Mouse (Mus musculus) C2C12 (cell line): ENCODE data around the gene B3galt4. TPM values are rescaled to one million over a fixed set of nuclear protein-coding genes. Genes with fewer than 3 reads are reported as not detected.

Source experiments
- H3K27me3 ChIP-seq: one replicate; pipeline ENCODE4 v1.6.1; 2011; ENCODE audit not compliant: control insufficient read depth, insufficient read depth, insufficient read length
- H3K36me3 ChIP-seq: one replicate; pipeline ENCODE4 v1.6.1; 2011; ENCODE audit not compliant: control insufficient read depth, insufficient read depth
- H3K4me3 ChIP-seq: one replicate; pipeline ENCODE4 v1.5.1; 2011; ENCODE audit warnings: mild to moderate bottlenecking, control low read depth; ENCODE audit not compliant: poor library complexity, insufficient read depth, severe bottlenecking
- H3K79me2 ChIP-seq: one replicate; pipeline ENCODE4 v1.6.1; 2011; ENCODE audit not compliant: control insufficient read depth, insufficient read depth
- H3K79me3 ChIP-seq: one replicate; pipeline ENCODE4 v1.6.1; 2011; ENCODE audit warnings: low read depth, control low read depth
- H3ac ChIP-seq: one replicate; pipeline ENCODE3; 2011; ENCODE audit warnings: low read depth; ENCODE audit not compliant: control insufficient read depth, insufficient read length
- CEBPB ChIP-seq: IDR thresholded peaks from one replicate; pipeline ENCODE4 v1.6.1; 2011; ENCODE audit warnings: low read depth, mild to moderate bottlenecking, control low read depth, moderate library complexity
- CTCF ChIP-seq: IDR thresholded peaks from one replicate; pipeline ENCODE4 v1.5.1; 2011; ENCODE audit not compliant: control insufficient read depth, insufficient read depth, insufficient read length
- FOSL1 ChIP-seq: IDR thresholded peaks from one replicate; pipeline ENCODE4 v1.8.0; 2011; ENCODE audit warnings: mild to moderate bottlenecking, low read length; ENCODE audit not compliant: poor library complexity, insufficient read depth, severe bottlenecking
- MAX ChIP-seq: IDR thresholded peaks from one replicate; pipeline ENCODE4 v1.6.1; 2011; ENCODE audit warnings: mild to moderate bottlenecking, control low read depth
- MYOD1 ChIP-seq: IDR thresholded peaks from one replicate; pipeline ENCODE4 v1.6.1; 2011; ENCODE audit warnings: low read depth; ENCODE audit not compliant: control insufficient read depth, insufficient read length
- MYOG ChIP-seq: IDR thresholded peaks from one replicate; pipeline ENCODE4 v1.6.1; 2011; ENCODE audit not compliant: control insufficient read depth, insufficient read length; ENCODE audit errors: extremely low read depth
- USF1 ChIP-seq: IDR thresholded peaks from one replicate; pipeline ENCODE4 v1.6.1; 2011; ENCODE audit warnings: low read depth, mild to moderate bottlenecking, control low read depth, moderate library complexity
- polyA plus RNA-seq: library from polyadenylated mRNA; unstranded; fragments of >200 nt; fragmentation: generic; extraction: Trizol; gene quantifications from one replicate; pipeline ENCODE4 v1.2.1, GENCODE M21; 2012; ENCODE audit warnings: missing spikeins

Gene B3galt4
- polyA plus RNA-seq, 1 experiment: 1.5 TPM

- no peak overlapping the region for H3K4me3 ChIP-seq
- TF ChIP-seq MYOD1: no peak
- TF ChIP-seq MAX: peak; percentile 27
- TF ChIP-seq USF1: peak; percentile 79
- no peak for TF ChIP-seq MYOG
- no peaks in the 10 kb centered on the region for H3K27me3 ChIP-seq
- no peak overlapping the region for H3ac ChIP-seq
- no peaks in the 10 kb centered on the region for H3K79me2 ChIP-seq
- H3K79me3 ChIP-seq: no peaks in the 10 kb centered on the region
- no peaks in the 10 kb centered on the region for H3K36me3 ChIP-seq
Measured at GRCm38 (mm10) chr17:33968927-33969326, 17.6 kb upstream of the B3galt4 start.

DNA sequence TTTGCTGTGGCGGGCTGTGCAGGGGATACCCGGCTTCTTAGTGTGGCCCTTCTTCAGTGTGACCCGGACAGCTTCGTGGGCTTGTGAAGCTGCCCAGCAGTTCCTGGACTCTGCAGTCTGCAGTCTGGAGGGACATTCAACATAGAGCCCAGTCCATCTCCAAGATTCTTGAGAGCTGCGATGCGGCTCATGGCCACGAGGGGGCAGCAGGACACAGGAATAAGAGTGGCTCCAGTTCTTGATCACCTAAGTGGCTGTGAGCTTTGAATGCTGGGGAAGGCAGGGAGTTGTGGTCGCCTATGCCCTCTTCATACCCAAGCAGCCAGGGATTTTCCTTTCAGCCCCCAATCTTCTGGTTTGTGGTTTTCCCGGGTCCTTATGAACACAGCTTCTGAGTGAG, 17.2 kb upstream of the B3galt4 start:
- Histone ChIP-seq H3K27me3 (no peaks in the 10 kb centered on the region), H3K4me3 (no peak overlapping the region), H3K79me3 (no peaks in the 10 kb centered on the region), H3ac (no peak overlapping the region), H3K79me2 (no peaks in the 10 kb centered on the region), H3K36me3 (no peaks in the 10 kb centered on the region)
- TF ChIP-seq CTCF: peak; percentile 14
- TF ChIP-seq MAX: no peak

DNA sequence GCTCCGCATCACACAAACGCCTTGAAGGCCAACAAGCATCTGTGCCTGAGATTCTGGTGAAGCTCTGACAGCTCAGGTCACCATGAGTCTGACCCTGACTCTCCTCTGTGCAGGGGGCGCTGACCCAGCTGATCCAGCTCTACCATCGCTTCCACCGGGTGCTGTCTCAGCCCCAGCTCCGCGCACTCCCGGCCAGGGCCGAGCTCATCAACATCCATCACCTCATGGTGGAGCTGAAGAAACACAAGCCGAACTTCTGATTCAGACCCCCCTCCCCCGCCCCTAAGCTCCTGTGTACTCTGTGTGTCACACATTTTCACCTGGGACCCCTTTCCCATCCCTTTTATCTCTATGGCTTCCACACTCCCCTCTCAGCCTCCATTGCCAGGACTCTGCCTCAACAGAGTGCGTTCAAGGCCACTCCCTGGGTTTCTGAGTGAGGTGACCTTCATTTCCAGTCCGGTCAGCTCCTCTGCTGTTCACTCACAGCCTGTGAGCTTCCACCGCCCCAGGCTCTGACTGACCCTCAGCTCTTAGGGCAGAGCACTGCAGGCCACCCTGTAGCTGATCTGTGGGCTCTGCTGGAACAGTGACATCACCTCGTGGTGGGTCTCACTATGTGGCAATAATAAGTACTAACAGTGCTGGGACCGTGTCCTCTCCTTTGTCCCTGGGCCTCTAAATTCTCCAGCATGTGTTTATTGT, 14.7 kb upstream of the B3galt4 start:
- Histone ChIP-seq H3K36me3 (no peaks in the 10 kb centered on the region), H3ac (no peak overlapping the region), H3K4me3 (no peak overlapping the region), H3K79me2 (no peaks in the 10 kb centered on the region), H3K27me3 (no peaks in the 10 kb centered on the region), H3K79me3 (no peaks in the 10 kb centered on the region)
- no peak for TF ChIP-seq MYOD1

DNA sequence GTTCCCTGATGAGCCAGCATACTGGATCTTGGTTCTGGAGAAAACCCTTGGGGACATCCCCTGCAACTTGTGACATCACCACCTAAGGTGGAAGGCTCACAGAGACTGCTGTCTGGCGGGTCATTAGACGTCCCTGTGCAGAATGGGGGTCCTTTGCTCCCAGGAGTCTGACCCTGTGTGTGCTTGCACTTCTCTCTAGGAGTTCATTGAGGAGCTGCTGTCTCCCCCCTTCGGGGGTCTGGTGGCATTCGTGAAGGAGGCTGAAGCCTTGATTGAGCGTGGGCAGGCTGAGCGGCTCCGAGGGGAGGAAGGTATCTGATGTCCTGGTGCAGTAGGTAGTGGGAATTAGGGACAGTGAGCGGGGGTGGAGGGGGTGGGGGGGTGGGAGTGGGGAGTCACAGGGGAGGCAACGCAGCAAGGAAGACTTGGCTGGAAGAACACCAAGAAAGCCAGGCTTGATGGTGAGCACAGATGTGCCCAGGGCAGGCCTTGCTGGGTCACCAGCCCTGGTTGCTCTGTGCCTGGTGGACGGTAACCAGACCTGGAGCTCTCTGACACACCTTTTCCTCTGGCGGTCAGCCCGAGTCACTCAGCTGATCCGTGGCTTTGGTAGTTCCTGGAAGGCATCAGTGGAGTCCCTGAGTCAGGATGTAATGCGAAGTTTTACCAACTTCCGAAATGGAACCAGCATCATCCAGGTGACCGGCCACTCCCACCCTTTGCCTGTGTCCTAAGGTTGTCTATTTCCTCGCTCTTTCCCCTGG, 14.0 kb upstream of the B3galt4 start:
- Histone ChIP-seq H3K4me3 (no peak overlapping the region), H3K36me3 (no peaks in the 10 kb centered on the region), H3K79me2 (no peaks in the 10 kb centered on the region), H3ac (no peak overlapping the region), H3K27me3 (no peaks in the 10 kb centered on the region), H3K79me3 (no peaks in the 10 kb centered on the region)
- TF ChIP-seq CEBPB (no peak), MYOD1 (no peak)

DNA sequence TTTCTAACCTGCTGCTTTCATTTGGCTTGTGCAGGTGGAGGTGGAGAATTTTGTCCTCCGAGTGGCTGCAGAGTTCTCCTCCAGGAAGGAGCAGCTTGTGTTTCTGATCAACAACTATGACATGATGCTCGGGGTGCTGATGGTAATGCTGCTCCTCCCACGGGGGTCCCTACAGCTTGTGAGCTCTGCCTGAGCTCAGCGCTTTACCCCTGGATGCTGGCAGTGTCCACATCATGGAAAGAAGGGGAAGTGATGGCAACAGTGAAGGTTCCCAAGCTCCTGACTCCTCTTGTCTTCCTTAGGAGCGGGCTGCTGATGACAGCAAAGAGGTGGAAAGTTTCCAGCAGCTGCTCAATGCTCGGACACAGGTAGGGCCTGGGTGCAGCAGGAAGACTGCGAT, 11.6 kb upstream of the B3galt4 start:
- Histone ChIP-seq H3K4me3 (no peak overlapping the region), H3ac (no peak overlapping the region), H3K36me3 (no peaks in the 10 kb centered on the region), H3K79me3 (no peaks in the 10 kb centered on the region), H3K27me3 (no peaks in the 10 kb centered on the region), H3K79me2 (no peaks in the 10 kb centered on the region)
- TF ChIP-seq CTCF: no peak
- no peak for TF ChIP-seq FOSL1
- no peak for TF ChIP-seq CEBPB
- no peak for TF ChIP-seq MYOD1
- TF ChIP-seq MYOG: no peak
- TF ChIP-seq USF1: no peak
- TF ChIP-seq MAX: no peak

DNA sequence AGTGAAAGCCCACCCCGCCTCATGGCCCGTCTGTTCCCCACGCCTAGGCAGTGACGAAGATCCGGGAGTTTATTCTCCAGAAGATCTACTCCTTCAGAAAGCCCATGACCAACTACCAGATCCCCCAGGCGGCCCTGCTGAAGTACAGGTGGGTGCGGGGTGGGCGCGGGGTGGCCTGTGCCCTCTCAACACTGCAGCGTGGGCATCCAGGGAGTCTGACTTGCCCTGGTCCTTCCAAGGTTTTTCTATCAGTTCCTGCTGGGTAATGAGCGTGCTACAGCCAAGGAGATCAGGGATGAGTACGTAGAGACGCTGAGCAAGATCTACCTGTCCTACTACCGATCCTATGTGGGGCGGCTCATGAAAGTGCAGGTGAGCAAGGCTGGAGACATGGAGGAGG, 8.7 kb upstream of the B3galt4 start:
- Histone ChIP-seq H3ac (no peak overlapping the region), H3K27me3 (no peaks in the 10 kb centered on the region), H3K36me3 (peaks cover 1% of the 10 kb centered on the region), H3K79me3 (peaks cover 14% of the 10 kb centered on the region), H3K79me2 (peaks cover 20% of the 10 kb centered on the region), H3K4me3 (no peak overlapping the region)
- no peak for TF ChIP-seq CEBPB
- no peak for TF ChIP-seq MYOG
- TF ChIP-seq USF1: no peak
- no peak for TF ChIP-seq MYOD1
- no peak for TF ChIP-seq CTCF
- no peak for TF ChIP-seq MAX
- no peak for TF ChIP-seq FOSL1

- H3K36me3 ChIP-seq: peaks cover 9% of the 10 kb centered on the region
- TF ChIP-seq USF1 (no peak), CEBPB (no peak), MYOD1 (no peak)
- no peak overlapping the region for H3K4me3 ChIP-seq
- peaks cover 23% of the 10 kb centered on the region for H3K79me3 ChIP-seq
- peaks cover 28% of the 10 kb centered on the region for H3K79me2 ChIP-seq
- no peaks in the 10 kb centered on the region for H3K27me3 ChIP-seq
- H3ac ChIP-seq: no peak overlapping the region
Measured at GRCm38 (mm10) chr17:33959135-33959534, 7.8 kb upstream of the B3galt4 start.
